Mouse (Mus musculus) forebrain, embryonic 11.5 days (tissue): ENCODE measurements around the gene Gatd1. TPM values are rescaled to one million over a fixed set of nuclear protein-coding genes. Genes with fewer than 3 reads are reported as not detected.

Experiments used
- ATAC-seq: fragments of 200-750 bp; cut with Nextera tagmentation; replicated peaks from 2 replicates; pipeline ENCODE4 v1.8.0; 2017; ENCODE audit warnings: moderate TSS enrichment; ENCODE audit not compliant: low FRiP score
- DNase-seq: peaks from one replicate; pipeline ENCODE4 v3.0.0-alpha.2; 2017; ENCODE audit warnings: low spot score
- H3K27ac ChIP-seq: fragments of 300-500 bp; sonication (generic); 2 replicates; pipeline ENCODE4 v1.5.1; 2014; ENCODE audit warnings: low read depth, low read length
- H3K27me3 ChIP-seq: fragments of 300-500 bp; sonication (generic); 2 replicates; pipeline ENCODE4 v1.6.1; 2014; ENCODE audit warnings: mild to moderate bottlenecking, low read length, mixed read lengths; ENCODE audit not compliant: control insufficient read depth, insufficient read depth
- H3K36me3 ChIP-seq: fragments of 300-500 bp; sonication (generic); 2 replicates; pipeline ENCODE4 v1.6.1; 2014; ENCODE audit warnings: mild to moderate bottlenecking, low read length, moderate library complexity, mixed read lengths; ENCODE audit not compliant: control insufficient read depth, insufficient read depth
- H3K4me1 ChIP-seq: fragments of 300-500 bp; sonication (generic); replicated peaks from 2 replicates; pipeline ENCODE4 v1.6.1; 2014; ENCODE audit warnings: low read length, mixed read lengths; ENCODE audit not compliant: control insufficient read depth, insufficient read depth
- H3K4me2 ChIP-seq: fragments of 300-500 bp; sonication (generic); 2 replicates; pipeline ENCODE4 v1.6.1; 2014; ENCODE audit warnings: low read depth, mild to moderate bottlenecking, low read length, moderate library complexity, mixed read lengths; ENCODE audit not compliant: severe bottlenecking
- H3K4me3 ChIP-seq: fragments of 300-500 bp; sonication (generic); 2 replicates; pipeline ENCODE4 v1.5.1; 2014; ENCODE audit warnings: low read depth, low read length
- H3K9ac ChIP-seq: fragments of 300-500 bp; sonication (generic); 2 replicates; pipeline ENCODE4 v1.6.1; 2014; ENCODE audit warnings: low read length
- H3K9me3 ChIP-seq: fragments of 300-500 bp; sonication (generic); 2 replicates; pipeline ENCODE4 v1.6.1; 2016; ENCODE audit warnings: low read length, mixed read lengths; ENCODE audit not compliant: control insufficient read depth
- WGBS: fragments of 180-500 bp; shearing (Covaris S2); extraction: QIAGEN DNeasy Blood & Tissue Kit; methylation state at CpG from one replicate; pipeline ENCODE4 v1.1.7; 2014; 5-methylcytosine and 5-hydroxymethylcytosine counted together
- polyA plus RNA-seq: library from polyadenylated mRNA; unstranded; fragments of >200 nt; fragmentation: Nextera tagmentation; extraction: Ambion mirVana; gene quantifications from 2 replicates; pipeline ENCODE4 v1.2.1, GENCODE M21; 2014

Gatd1 gene
- 42.9 and 46.6 TPM in 2 replicates for polyA plus RNA-seq

GRCm38 (mm10) chr7:141413809-141414584 lies at the start of gene Gatd1:
TSS of gene Gatd1 (minus strand) at chr7:141414136.
- WGBS, result under 1% methylated on average over 56 of the region's 56 CpGs
- H3K36me3 ChIP-seq, result no peaks in the 10 kb centered on the region

GRCm38 (mm10) chr7:141462333-141462821 lies 48.4 kb upstream of the Gatd1 start:
- Histone ChIP-seq H3K4me2 (peak overlapping the region; percentile 50; the same call in 1 of the 2 replicates), H3K4me1 (peaks cover 14% of the 10 kb centered on the region), H3K4me3 (no peak overlapping the region), H3K9me3 (no peaks in the 10 kb centered on the region), H3K9ac (no peak overlapping the region; the same call in 1 of the 2 replicates), H3K27ac (no peak overlapping the region), H3K36me3 (no peaks in the 10 kb centered on the region), H3K27me3 (peaks cover 61% of the 10 kb centered on the region)
- no peak for ATAC-seq
- no peak for DNase-seq
- WGBS, result 18% methylated on average over 5 of the region's 5 CpGs

More at GRCm38 (mm10) chr7:141413809-141414584, at the start of gene Gatd1:
- no peaks in the 10 kb centered on the region for H3K9me3 ChIP-seq
- peak within 1 kb of the TSS; percentile 90 for H3K4me2 ChIP-seq
- H3K4me1 ChIP-seq, result 0 out of 2 replicates have a peak, but pooled peaks cover 3% of the 10 kb centered on the region
- peak within 1 kb of the TSS; percentile 70 for H3K4me3 ChIP-seq
- no peaks in the 10 kb centered on the region for H3K27me3 ChIP-seq
- H3K27ac ChIP-seq, result peak within 1 kb of the TSS; percentile 59; the same call in 1 of the 2 replicates
- H3K9ac ChIP-seq, result peak within 1 kb of the TSS; percentile 83
- DNase-seq, result peak; percentile 100
- peak; percentile 90 for ATAC-seq

- Histone ChIP-seq H3K27ac (no peak overlapping the region), H3K27me3 (peaks cover 60% of the 10 kb centered on the region), H3K9ac (peak overlapping the region; percentile 41), H3K4me3 (peak overlapping the region; percentile 29), H3K9me3 (no peaks in the 10 kb centered on the region), H3K4me1 (peaks cover 10% of the 10 kb centered on the region), H3K4me2 (peak overlapping the region; percentile 50), H3K36me3 (no peaks in the 10 kb centered on the region)
- ATAC-seq (no peak), DNase-seq (no peak)
- 2% methylated on average over 59 of the region's 59 CpGs for WGBS
Observed at GRCm38 (mm10) chr7:141461521-141462332, 47.8 kb upstream of the Gatd1 start.

- peaks cover 51% of the 10 kb centered on the region for H3K27me3 ChIP-seq
- H3K9me3 ChIP-seq, result no peaks in the 10 kb centered on the region
- peaks cover 17% of the 10 kb centered on the region for H3K4me1 ChIP-seq
- peak within 1 kb of the TSS; percentile 41 for H3K9ac ChIP-seq
- ATAC-seq (no peak), DNase-seq (no peak)
- no peaks in the 10 kb centered on the region for H3K36me3 ChIP-seq
- peak within 1 kb of the TSS; percentile 50 for H3K4me2 ChIP-seq
- peak within 1 kb of the TSS; percentile 29 for H3K4me3 ChIP-seq
- H3K27ac ChIP-seq, result no peak within 1 kb of the TSS
- WGBS, result 74% methylated on average over 15 of the region's 15 CpGs
Observed at GRCm38 (mm10) chr7:141460391-141461113, 46.6 kb upstream of the Gatd1 start, which contains the start of gene Cracr2b. TSS of gene Cracr2b (plus strand) at chr7:141461094.

GRCm38 (mm10) chr7:141460001-141460390 lies 46.1 kb upstream of the Gatd1 start:
- no peak overlapping the region for H3K4me2 ChIP-seq
- H3K4me1 ChIP-seq, result peaks cover 17% of the 10 kb centered on the region
- H3K27me3 ChIP-seq, result peaks cover 46% of the 10 kb centered on the region
- H3K4me3 ChIP-seq, result no peak overlapping the region
- no peaks in the 10 kb centered on the region for H3K36me3 ChIP-seq
- DNase-seq, result no peak
- H3K9ac ChIP-seq, result no peak overlapping the region
- 81% methylated on average over 5 of the region's 5 CpGs for WGBS
- ATAC-seq, result no peak
- H3K9me3 ChIP-seq, result no peaks in the 10 kb centered on the region
- no peak overlapping the region for H3K27ac ChIP-seq

- ATAC-seq, result no peak
- H3K4me2 ChIP-seq, result no peak overlapping the region
- H3K9me3 ChIP-seq, result no peaks in the 10 kb centered on the region
- no peak overlapping the region for H3K4me3 ChIP-seq
- H3K9ac ChIP-seq, result no peak overlapping the region
- H3K27me3 ChIP-seq, result peaks cover 39% of the 10 kb centered on the region
- no peaks in the 10 kb centered on the region for H3K36me3 ChIP-seq
- H3K27ac ChIP-seq, result no peak overlapping the region
- 90% methylated on average over 17 of the region's 17 CpGs for WGBS
- peaks cover 15% of the 10 kb centered on the region for H3K4me1 ChIP-seq
- no peak for DNase-seq
Observed at GRCm38 (mm10) chr7:141459301-141459711, 45.4 kb upstream of the Gatd1 start.

GRCm38 (mm10) chr7:141458661-141459060 lies 44.7 kb upstream of the Gatd1 start:
- 89% methylated on average over 11 of the region's 11 CpGs for WGBS
- Histone ChIP-seq H3K9ac (no peak overlapping the region), H3K4me1 (peaks cover 15% of the 10 kb centered on the region), H3K36me3 (no peaks in the 10 kb centered on the region), H3K4me3 (no peak overlapping the region), H3K4me2 (no peak overlapping the region), H3K27me3 (peaks cover 33% of the 10 kb centered on the region), H3K27ac (no peak overlapping the region), H3K9me3 (no peaks in the 10 kb centered on the region)
- ATAC-seq (no peak), DNase-seq (no peak)
